8 mouse cellular contexts compared by ENCODE assay signal in the genomic region with DNA sequence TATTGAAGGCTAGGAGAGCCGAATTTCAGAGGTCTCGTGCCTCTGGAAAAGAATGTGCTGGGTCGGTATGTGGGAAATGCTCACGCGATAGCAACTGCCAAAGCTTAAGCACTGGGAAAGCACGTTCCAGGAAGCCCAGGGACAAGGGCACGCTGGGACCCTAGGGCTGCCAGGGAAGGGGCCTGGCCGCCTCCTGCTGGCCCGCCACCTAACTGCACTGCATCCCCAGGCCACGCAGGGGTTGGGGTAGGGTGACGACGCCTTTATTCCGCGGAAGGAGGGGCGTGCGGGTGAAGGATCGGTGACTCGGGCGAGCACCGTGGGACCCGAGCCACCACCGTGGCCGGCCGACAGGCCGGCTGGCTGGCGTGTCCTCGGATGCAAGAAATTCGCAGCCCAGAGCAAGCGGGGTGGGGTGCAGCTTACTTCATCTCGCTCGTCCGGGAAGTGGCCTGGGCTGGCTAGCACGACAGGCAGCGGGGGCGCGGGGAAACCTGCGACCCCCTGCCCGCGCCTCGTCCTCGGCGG. TPM values are rescaled to one million over a fixed set of nuclear protein-coding genes. Genes with fewer than 3 reads are reported as not detected.
A peak's percentile ranks its signal among the peaks of the same experiment; 100 is the strongest.
DNase-seq lines count a peak whose midpoint lies in the region; ATAC-seq and TF ChIP-seq lines count a peak whose summit lies in the region.

No protein-coding gene starts in this region.

- no peaks in the 10 kb centered on the region for H3K27me3 ChIP-seq in heart, embryonic 14.5 days (ENCODE audit: control insufficient read depth, insufficient read depth, low read length)
- no peaks in the 10 kb centered on the region for H3K27me3 ChIP-seq in lung, embryonic 16.5 days (ENCODE audit: control insufficient read depth, insufficient read depth, low read depth, low read length)

- H3K27ac ChIP-seq in heart, embryonic 14.5 days (replicated peaks in 1 of 2; ENCODE audit: control insufficient read depth in 1 of 2, insufficient read depth in 1 of 2, low read depth in 2 of 2, low read length in 2 of 2) = peak overlapping the region; percentile 93 to 99
- H3K27ac ChIP-seq in lung, embryonic 16.5 days (ENCODE audit: low read length) = peak overlapping the region; percentile 99
- peak overlapping the region; percentile 52 for H3K27ac ChIP-seq in olfactory bulb, adult 2 months (ENCODE audit: insufficient read depth, low read depth, low read length)

- ATAC-seq in heart, embryonic 14.5 days (ENCODE audit: insufficient number of reproducible peaks, insufficient read depth, low FRiP score, low read depth) = peak; percentile 89
- peak; percentile 87 for ATAC-seq in lung, embryonic 16.5 days (ENCODE audit: low read depth)

- H3K9ac ChIP-seq in heart, embryonic 14.5 days (ENCODE audit: low read length) = peak overlapping the region; percentile 93
- H3K9ac ChIP-seq in lung, embryonic 16.5 days (ENCODE audit: low read length) = peak overlapping the region; percentile 90

- DNase-seq in CD8-positive naive resting alpha-beta T cell, adult 2 months (ENCODE audit: low read depth in 2 of 2, low spot score in 2 of 2) = peak; percentile 73 to 82
- peak; percentile 73 for DNase-seq in brain, adult 2 months (ENCODE audit: low read depth, low spot score)
- peak; percentile 77 for DNase-seq in fibroblast of lung, adult 2 months (ENCODE audit: low read depth)
- DNase-seq in kidney, postnatal 10 days = peak; percentile 90
- peak; percentile 85 for DNase-seq in thymus, postnatal 0 days (ENCODE audit: low spot score)

- peaks cover 27 to 42% of the 10 kb centered on the region in 2 experiments for H3K4me1 ChIP-seq in heart, embryonic 14.5 days (ENCODE audit: control insufficient read depth in 2 of 2, insufficient read depth in 2 of 2, low read length in 2 of 2)
- H3K4me1 ChIP-seq in lung, embryonic 16.5 days (replicated peaks; ENCODE audit: control insufficient read depth, insufficient read depth, low read length) = peaks cover 44% of the 10 kb centered on the region
- H3K4me1 ChIP-seq in olfactory bulb, adult 2 months (ENCODE audit: control insufficient read depth, insufficient read depth, low read length) = peaks cover 9% of the 10 kb centered on the region

- TF ChIP-seq POLR2A in olfactory bulb, adult 2 months (IDR thresholded peaks at IDR 0.05; ENCODE audit: insufficient read depth, low read depth, low read length) = no peak

- no peaks in the 10 kb centered on the region for H3K36me3 ChIP-seq in heart, embryonic 14.5 days (ENCODE audit: control insufficient read depth, insufficient read depth, low read length)
- no peaks in the 10 kb centered on the region for H3K36me3 ChIP-seq in lung, embryonic 16.5 days (ENCODE audit: control insufficient read depth, insufficient read depth, low read length)

- TF ChIP-seq CTCF in olfactory bulb, adult 2 months (IDR thresholded peaks at IDR 0.05; ENCODE audit: insufficient read depth, low read depth, low read length) = peak; percentile 63

- peak overlapping the region; percentile 67 to 73 for H3K4me3 ChIP-seq in heart, embryonic 14.5 days (ENCODE audit: control insufficient read depth in 1 of 2, insufficient read depth in 1 of 2, low read depth in 1 of 2, low read length in 2 of 2)
- peak overlapping the region; percentile 72 for H3K4me3 ChIP-seq in lung, embryonic 16.5 days (ENCODE audit: low read length)
- peak overlapping the region; percentile 72 for H3K4me3 ChIP-seq in olfactory bulb, adult 2 months (ENCODE audit: insufficient read depth, low read depth, low read length)

- H3K4me2 ChIP-seq in heart, embryonic 14.5 days (ENCODE audit: low read length) = peak overlapping the region; percentile 80
- H3K4me2 ChIP-seq in lung, embryonic 16.5 days (ENCODE audit: low read depth, low read length) = peak overlapping the region; percentile 78

- WGBS in heart, embryonic 14.5 days = under 1% methylated on average over 41 of the region's 42 CpGs
- WGBS in lung, embryonic 16.5 days = under 1% methylated on average over 42 of the region's 42 CpGs
- WGBS in olfactory bulb, adult 2 months = under 1% methylated on average over 42 of the region's 42 CpGs

- 0 out of 2 replicates have a peak, but pooled peaks cover 2% of the 10 kb centered on the region for H3K9me3 ChIP-seq in heart, embryonic 14.5 days (ENCODE audit: control insufficient read depth, low read length)
- H3K9me3 ChIP-seq in lung, embryonic 16.5 days (ENCODE audit: control insufficient read depth, low read length) = no peaks in the 10 kb centered on the region

RNA-seq across cellular contexts. Expression of a gene that starts 0.4 kb away (rescaled TPM):
- polyA plus RNA-seq in heart, embryonic 14.5 days (2014; fragmentation: Nextera tagmentation; extraction: Ambion mirVana) = 8.6 and 8.9 TPM in 2 replicates
- polyA plus RNA-seq in lung, embryonic 16.5 days (2015; fragmentation: Nextera tagmentation; extraction: Ambion mirVana) = 38.3 and 39.6 TPM in 2 replicates
- 170 TPM in 1 of 2 replicates, not detected in the other for polyA plus RNA-seq in olfactory bulb, adult 2 months (2012; ENCODE audit: insufficient read depth, insufficient read length, low replicate concordance, missing spikeins)
- polyA plus RNA-seq in thymus, postnatal 0 days (2015; fragmentation: Nextera tagmentation; extraction: Ambion mirVana) = 12.3 and 13.8 TPM in 2 replicates

RNA-seq across cellular contexts. Expression of a gene that starts 53.5 kb away (rescaled TPM):
- polyA plus RNA-seq in heart, embryonic 14.5 days (2014; fragmentation: Nextera tagmentation; extraction: Ambion mirVana) = 6.0 and 6.3 TPM in 2 replicates
- polyA plus RNA-seq in lung, embryonic 16.5 days (2015; fragmentation: Nextera tagmentation; extraction: Ambion mirVana) = 14.9 and 15.1 TPM in 2 replicates
- polyA plus RNA-seq in olfactory bulb, adult 2 months (2012; ENCODE audit: insufficient read depth, insufficient read length, low replicate concordance, missing spikeins) = not detected in 2 replicates
- polyA plus RNA-seq in thymus, postnatal 0 days (2015; fragmentation: Nextera tagmentation; extraction: Ambion mirVana) = 9.0 and 9.5 TPM in 2 replicates

Comparison
In these comparisons a context has a peak if more than half of its experiments do, and no peak if none do; other contexts are left out.
1. Peak in every context shown above with its lines: DNase-seq, ATAC-seq, H3K4me3 ChIP-seq and H3K27ac ChIP-seq.